Mouse (Mus musculus): ENCODE data around the gene 2310011J03Rik.

DNA sequence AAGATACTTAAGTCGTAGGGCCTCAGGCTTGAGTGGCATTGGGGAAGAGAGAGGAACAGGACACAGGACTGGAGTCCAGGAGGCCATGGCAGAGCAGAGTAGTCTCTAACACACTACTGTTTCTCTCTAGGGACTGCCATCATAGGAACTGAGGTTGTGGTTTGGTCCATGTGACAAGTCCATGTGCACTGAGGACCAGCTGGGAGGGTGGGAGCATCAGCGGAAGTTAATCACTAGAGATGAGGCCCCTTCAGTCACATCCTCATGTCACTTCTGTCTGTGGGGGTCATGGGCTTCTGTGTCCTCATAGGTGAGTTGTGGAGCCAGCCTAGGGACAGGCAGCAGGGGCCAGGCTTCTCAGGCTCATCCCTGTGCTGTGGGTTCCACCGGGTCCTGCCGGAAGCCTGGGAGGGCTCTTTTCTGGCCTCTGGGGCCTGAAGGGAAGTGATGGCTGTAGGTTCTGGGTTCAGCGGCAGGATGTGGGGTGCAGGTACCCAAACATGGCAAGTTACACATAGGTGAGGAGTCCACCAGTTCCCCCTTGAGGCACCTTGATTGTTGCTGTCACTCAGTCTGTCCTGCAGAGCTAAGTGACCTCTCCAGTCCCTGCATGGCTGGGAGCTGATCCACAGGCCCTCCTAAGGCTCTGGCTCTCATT lies 49.0 kb downstream of the 2310011J03Rik start:
- TF ChIP-seq POLR2A (IDR thresholded peaks at IDR 0.05; ENCODE audit: low read depth, low read length) (no peak), EP300 (IDR thresholded peaks at IDR 0.05; ENCODE audit: low read length) (0 out of 2 replicates have a peak, but pooled peaks have one; percentile 11), IRF4 (IDR thresholded peaks at IDR 0.05; ENCODE audit: low read depth, low read length) (no peak)

Measured in CH12.LX (cell line).